Mouse (Mus musculus): ENCODE data around the gene Trak1. TPM values are rescaled to one million over a fixed set of nuclear protein-coding genes. Genes with fewer than 3 reads are reported as not detected.

Gene Trak1
- polyA plus RNA-seq, 1 experiment, result 44.1 TPM

- no peak overlapping the region for H3K27ac ChIP-seq (ENCODE audit: insufficient read depth, low read length)
- TF ChIP-seq CTCF (IDR thresholded peaks at IDR 0.05; ENCODE audit: low read depth, low read length), result no peak
- no peak for TF ChIP-seq EP300 (IDR thresholded peaks at IDR 0.05; ENCODE audit: insufficient read depth, low read depth, low read length)
- no peak for TF ChIP-seq POLR2A (IDR thresholded peaks at IDR 0.05; ENCODE audit: insufficient read depth, low read length)
- H3K4me3 ChIP-seq (ENCODE audit: low read depth, low read length), result no peak overlapping the region
- no peaks in the 10 kb centered on the region for H3K36me3 ChIP-seq (ENCODE audit: control insufficient read depth, insufficient read depth, low read length, poor library complexity, severe bottlenecking)
- peaks cover 13% of the 10 kb centered on the region for H3K4me1 ChIP-seq (ENCODE audit: control insufficient read depth, insufficient read depth, low read length)
- H3K27me3 ChIP-seq (ENCODE audit: control insufficient read depth, insufficient read depth, low read length, poor library complexity, severe bottlenecking), result no peaks in the 10 kb centered on the region
- H3K9ac ChIP-seq (ENCODE audit: low read depth, poor library complexity, severe bottlenecking), result no peak overlapping the region
- no peaks in the 10 kb centered on the region for H3K9me3 ChIP-seq (replicated peaks; ENCODE audit: control insufficient read depth, insufficient read depth, low read length, poor library complexity, severe bottlenecking)
These were observed 58.3 kb downstream of the Trak1 start for GRCm38 (mm10) chr9:121355431-121356141.

DNA sequence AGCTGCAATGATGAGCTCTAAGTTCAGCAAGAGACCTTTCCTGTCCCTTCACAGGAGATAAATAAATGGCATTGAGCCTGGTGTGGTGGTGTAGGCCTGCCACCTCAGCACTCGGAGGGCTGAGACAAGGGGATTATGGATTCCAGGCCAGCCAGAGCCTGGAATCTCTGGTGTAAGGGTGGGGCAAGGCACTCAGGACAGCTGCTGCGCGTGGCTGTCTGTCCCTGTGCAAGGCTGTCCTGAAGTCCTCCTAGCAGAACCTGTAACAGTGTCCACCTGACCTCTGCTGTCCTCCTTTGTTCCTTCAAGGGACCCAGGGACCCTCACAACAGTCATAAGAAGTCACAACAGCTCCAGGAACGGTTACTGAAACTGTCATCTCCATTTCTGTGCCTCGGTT is 59.8 kb downstream of the Trak1 start:
- Histone ChIP-seq H3K9me3 (replicated peaks; ENCODE audit: control insufficient read depth, insufficient read depth, low read length, poor library complexity, severe bottlenecking) (no peaks in the 10 kb centered on the region), H3K27me3 (ENCODE audit: control insufficient read depth, insufficient read depth, low read length, poor library complexity, severe bottlenecking) (no peaks in the 10 kb centered on the region), H3K36me3 (ENCODE audit: control insufficient read depth, insufficient read depth, low read length, poor library complexity, severe bottlenecking) (no peaks in the 10 kb centered on the region), H3K4me3 (ENCODE audit: low read depth, low read length) (no peak overlapping the region), H3K4me1 (ENCODE audit: control insufficient read depth, insufficient read depth, low read length) (peaks cover 13% of the 10 kb centered on the region), H3K27ac (ENCODE audit: insufficient read depth, low read length) (no peak overlapping the region), H3K9ac (ENCODE audit: low read depth, poor library complexity, severe bottlenecking) (no peak overlapping the region)
- TF ChIP-seq EP300 (IDR thresholded peaks at IDR 0.05; ENCODE audit: insufficient read depth, low read depth, low read length) (no peak), CTCF (IDR thresholded peaks at IDR 0.05; ENCODE audit: low read depth, low read length) (no peak), POLR2A (IDR thresholded peaks at IDR 0.05; ENCODE audit: insufficient read depth, low read length) (no peak)

GRCm38 (mm10) chr9:121357582-121358275 is 60.4 kb downstream of the Trak1 start:
- Histone ChIP-seq H3K36me3 (ENCODE audit: control insufficient read depth, insufficient read depth, low read length, poor library complexity, severe bottlenecking) (no peaks in the 10 kb centered on the region), H3K4me3 (ENCODE audit: low read depth, low read length) (no peak overlapping the region), H3K4me1 (ENCODE audit: control insufficient read depth, insufficient read depth, low read length) (peaks cover 11% of the 10 kb centered on the region), H3K27ac (ENCODE audit: insufficient read depth, low read length) (no peak overlapping the region), H3K27me3 (ENCODE audit: control insufficient read depth, insufficient read depth, low read length, poor library complexity, severe bottlenecking) (no peaks in the 10 kb centered on the region), H3K9ac (ENCODE audit: low read depth, poor library complexity, severe bottlenecking) (no peak overlapping the region), H3K9me3 (replicated peaks; ENCODE audit: control insufficient read depth, insufficient read depth, low read length, poor library complexity, severe bottlenecking) (no peaks in the 10 kb centered on the region)
- TF ChIP-seq POLR2A (IDR thresholded peaks at IDR 0.05; ENCODE audit: insufficient read depth, low read length) (no peak), CTCF (IDR thresholded peaks at IDR 0.05; ENCODE audit: low read depth, low read length) (no peak), EP300 (IDR thresholded peaks at IDR 0.05; ENCODE audit: insufficient read depth, low read depth, low read length) (no peak)

- no peak overlapping the region for H3K27ac ChIP-seq (ENCODE audit: insufficient read depth, low read length)
These were observed 61.1 kb downstream of the Trak1 start for GRCm38 (mm10) chr9:121358418-121358817.

GRCm38 (mm10) chr9:121359266-121359972 is 62.1 kb downstream of the Trak1 start:
- H3K9ac ChIP-seq (ENCODE audit: low read depth, poor library complexity, severe bottlenecking), result no peak overlapping the region
- H3K4me1 ChIP-seq (ENCODE audit: control insufficient read depth, insufficient read depth, low read length), result peaks cover 10% of the 10 kb centered on the region
- no peaks in the 10 kb centered on the region for H3K36me3 ChIP-seq (ENCODE audit: control insufficient read depth, insufficient read depth, low read length, poor library complexity, severe bottlenecking)
- no peak overlapping the region for H3K4me3 ChIP-seq (ENCODE audit: low read depth, low read length)
- H3K27me3 ChIP-seq (ENCODE audit: control insufficient read depth, insufficient read depth, low read length, poor library complexity, severe bottlenecking), result no peaks in the 10 kb centered on the region
- H3K9me3 ChIP-seq (replicated peaks; ENCODE audit: control insufficient read depth, insufficient read depth, low read length, poor library complexity, severe bottlenecking), result no peaks in the 10 kb centered on the region
- no peak for TF ChIP-seq CTCF (IDR thresholded peaks at IDR 0.05; ENCODE audit: low read depth, low read length)
- no peak for TF ChIP-seq EP300 (IDR thresholded peaks at IDR 0.05; ENCODE audit: insufficient read depth, low read depth, low read length)
- TF ChIP-seq POLR2A (IDR thresholded peaks at IDR 0.05; ENCODE audit: insufficient read depth, low read length), result no peak
- H3K27ac ChIP-seq (ENCODE audit: insufficient read depth, low read length), result no peak overlapping the region

More at GRCm38 (mm10) chr9:121358418-121358817, 61.1 kb downstream of the Trak1 start:
- Histone ChIP-seq H3K9ac (ENCODE audit: low read depth, poor library complexity, severe bottlenecking) (no peak overlapping the region), H3K27me3 (ENCODE audit: control insufficient read depth, insufficient read depth, low read length, poor library complexity, severe bottlenecking) (no peaks in the 10 kb centered on the region), H3K4me1 (ENCODE audit: control insufficient read depth, insufficient read depth, low read length) (peaks cover 10% of the 10 kb centered on the region), H3K9me3 (replicated peaks; ENCODE audit: control insufficient read depth, insufficient read depth, low read length, poor library complexity, severe bottlenecking) (no peaks in the 10 kb centered on the region), H3K36me3 (ENCODE audit: control insufficient read depth, insufficient read depth, low read length, poor library complexity, severe bottlenecking) (no peaks in the 10 kb centered on the region), H3K4me3 (ENCODE audit: low read depth, low read length) (no peak overlapping the region)
- TF ChIP-seq EP300 (IDR thresholded peaks at IDR 0.05; ENCODE audit: insufficient read depth, low read depth, low read length) (no peak), CTCF (IDR thresholded peaks at IDR 0.05; ENCODE audit: low read depth, low read length) (no peak), POLR2A (IDR thresholded peaks at IDR 0.05; ENCODE audit: insufficient read depth, low read length) (no peak)

Measured in ES-Bruce4 (cell line).